Mouse (Mus musculus) ES-E14 (cell line): ENCODE data around the gene Iqcd. TPM values are rescaled to one million over a fixed set of nuclear protein-coding genes. Genes with fewer than 3 reads are reported as not detected.

ENCODE experiments used
- DNase-seq: peaks from one replicate; pipeline ENCODE4 v3.0.0-alpha.2; 2013; ENCODE audit warnings: low read depth, low spot score
- H3K27ac ChIP-seq: 2 replicates; pipeline ENCODE4 v1.5.1; 2012; ENCODE audit warnings: low read depth, mild to moderate bottlenecking, low read length, moderate library complexity, mixed read lengths; ENCODE audit not compliant: poor library complexity, insufficient read depth, severe bottlenecking
- H3K36me3 ChIP-seq: 2 replicates; pipeline ENCODE4 v1.6.1; 2012; ENCODE audit warnings: mild to moderate bottlenecking, low read length, moderate library complexity, mixed read lengths; ENCODE audit not compliant: control insufficient read depth, poor library complexity, insufficient read depth, severe bottlenecking
- H3K4me1 ChIP-seq, 2 experiments: fragments of 150-350 bp in 1 of 2; sonication (generic) in 1 of 2; 2 replicates each; pipeline ENCODE4 v1.6.1; 2012; ENCODE audit warnings: low read length in 2 of 2, mild to moderate bottlenecking in 1 of 2, mixed read lengths in 1 of 2; ENCODE audit not compliant: control insufficient read depth in 2 of 2, insufficient read depth in 2 of 2, poor library complexity in 1 of 2
- H3K4me3 ChIP-seq, 2 experiments: fragments of 150-350 bp in 1 of 2; sonication (generic) in 1 of 2; 2 replicates each; pipeline ENCODE4 v1.5.1; 2012; ENCODE audit warnings: low read length in 2 of 2, low read depth in 1 of 2, mild to moderate bottlenecking in 1 of 2, mixed read lengths in 1 of 2; ENCODE audit not compliant: insufficient read depth in 1 of 2, poor library complexity in 1 of 2, severe bottlenecking in 1 of 2
- H3K9ac ChIP-seq: 2 replicates; pipeline ENCODE4 v1.6.1; 2012; ENCODE audit warnings: low read depth, mild to moderate bottlenecking, low read length, mixed read lengths; ENCODE audit not compliant: poor library complexity, insufficient read depth, severe bottlenecking
- H3K9me3 ChIP-seq: fragments of 150-350 bp; sonication (generic); 2 replicates; pipeline ENCODE4 v1.6.1; 2012; ENCODE audit warnings: low read depth, mild to moderate bottlenecking, low read length; ENCODE audit not compliant: control insufficient read depth, insufficient read depth
- CHD2 ChIP-seq: IDR thresholded peaks from 2 replicates; pipeline ENCODE4 v1.6.1; 2014; ENCODE audit warnings: mild to moderate bottlenecking, low read depth, low read length, inconsistent platforms
- HCFC1 ChIP-seq: IDR thresholded peaks from 2 replicates; pipeline ENCODE4 v1.6.1; 2012; ENCODE audit warnings: low read length, inconsistent platforms, borderline replicate concordance; ENCODE audit not compliant: insufficient read depth
- MAFK ChIP-seq: IDR thresholded peaks from 2 replicates; pipeline ENCODE4 v1.6.1; 2014; ENCODE audit warnings: mild to moderate bottlenecking, low read depth, low read length, inconsistent platforms; ENCODE audit not compliant: insufficient read depth
- ZC3H11A ChIP-seq: IDR thresholded peaks from 2 replicates; pipeline ENCODE4 v1.6.1; 2012; ENCODE audit warnings: low read depth, mild to moderate bottlenecking, inconsistent platforms, low read length, borderline replicate concordance
- ZNF384 ChIP-seq: IDR thresholded peaks from 2 replicates; pipeline ENCODE4 v1.6.1; 2012; ENCODE audit warnings: low read depth, low read length, inconsistent platforms
- in situ Hi-C, 2 experiments: fragments of 600-800 bp; cut with MboI; formaldehyde crosslinking; loops; one replicate each; pipeline ENCODE4 v1.15.1; 2025; ENCODE audit warnings: low sequenced_read_pairs in 2 of 2, inconsistent platforms in 1 of 2; ENCODE audit not compliant: unreplicated experiment in 2 of 2
- total RNA-seq: library from RNA; depleted of rRNA; stranded (reverse); fragments of 300-350 nt; gene quantifications from 2 replicates; pipeline ENCODE4 v1.2.3, GENCODE M21; 2012

The Iqcd gene
- total RNA-seq, 1 experiment = not detected

DNA sequence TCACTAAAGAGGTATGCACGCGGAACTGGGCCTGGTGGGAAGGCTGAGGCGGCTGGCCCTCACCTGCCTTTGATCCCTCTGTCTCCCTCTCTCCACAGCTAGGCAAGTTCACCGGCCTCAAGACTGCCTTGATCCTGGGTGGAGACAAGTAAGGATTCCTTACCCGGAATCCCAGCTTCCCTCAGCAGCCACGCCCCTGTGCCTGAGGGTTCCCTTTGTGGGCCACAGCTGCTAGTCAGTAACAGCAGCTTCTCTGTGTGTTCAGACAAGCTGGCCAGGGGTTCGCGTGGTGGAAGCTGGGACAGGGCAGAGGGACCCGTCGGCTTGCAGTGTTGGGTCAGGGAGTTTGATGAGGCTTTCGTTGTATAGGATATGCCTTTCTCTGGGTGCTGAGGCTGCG is 30.0 kb downstream of the Iqcd start:
- DNase-seq = no peak
- H3K4me3 ChIP-seq = no peak overlapping the region
- H3K27ac ChIP-seq = peak overlapping the region; percentile 45
- H3K9me3 ChIP-seq = no peaks in the 10 kb centered on the region
- no peak overlapping the region for H3K9ac ChIP-seq
- in situ Hi-C loops = no loop called here
- H3K4me1 ChIP-seq = peaks cover 7 to 30% of the 10 kb centered on the region in 2 experiments; a peak in 1 of 4 replicates
- peaks cover 65% of the 10 kb centered on the region for H3K36me3 ChIP-seq
- TF ChIP-seq ZNF384 = no peak
- TF ChIP-seq MAFK = no peak
- TF ChIP-seq CHD2 = no peak
- TF ChIP-seq HCFC1 = no peak
- TF ChIP-seq ZC3H11A = no peak

DNA sequence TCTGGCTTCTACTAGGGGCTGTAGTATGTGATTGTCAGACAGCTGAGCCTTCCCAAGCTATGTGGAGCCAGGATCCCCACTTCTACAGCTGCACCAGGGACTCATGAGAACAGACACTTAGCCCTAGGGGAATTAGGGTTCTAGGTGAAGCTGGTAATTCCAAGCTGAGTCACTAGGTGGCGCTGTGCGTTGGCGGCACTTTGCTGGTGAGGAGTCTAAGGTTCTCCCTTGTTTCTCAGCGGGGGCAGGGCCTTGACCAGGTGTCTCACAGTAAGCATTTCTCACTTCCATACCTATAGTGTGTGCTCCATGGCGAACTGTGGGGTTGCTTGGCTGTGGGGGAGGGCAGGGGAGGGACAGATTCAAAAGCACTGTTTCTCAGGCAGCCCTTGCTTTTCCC is 30.4 kb downstream of the Iqcd start:
- in situ Hi-C loops = no loop called here
- peaks cover 69% of the 10 kb centered on the region for H3K36me3 ChIP-seq
- H3K4me3 ChIP-seq = no peak overlapping the region
- no peak overlapping the region for H3K9ac ChIP-seq
- 0 out of 2 replicates have a peak, but pooled peaks have one; percentile 23 for TF ChIP-seq ZC3H11A
- TF ChIP-seq ZNF384 = no peak
- peak overlapping the region; percentile 45; the same call in 1 of the 2 replicates for H3K27ac ChIP-seq
- DNase-seq = peak; percentile 78
- H3K4me1 ChIP-seq = peaks cover 7 to 30% of the 10 kb centered on the region in 2 experiments; a peak in 1 of 4 replicates
- H3K9me3 ChIP-seq = no peaks in the 10 kb centered on the region

- TF ChIP-seq ZC3H11A (peak; percentile 52; the same call in 1 of the 2 replicates), MAFK (no peak), ZNF384 (no peak)
Measured at GRCm38 (mm10) chr5:120620375-120621077, 31.7 kb downstream of the Iqcd start.

DNA sequence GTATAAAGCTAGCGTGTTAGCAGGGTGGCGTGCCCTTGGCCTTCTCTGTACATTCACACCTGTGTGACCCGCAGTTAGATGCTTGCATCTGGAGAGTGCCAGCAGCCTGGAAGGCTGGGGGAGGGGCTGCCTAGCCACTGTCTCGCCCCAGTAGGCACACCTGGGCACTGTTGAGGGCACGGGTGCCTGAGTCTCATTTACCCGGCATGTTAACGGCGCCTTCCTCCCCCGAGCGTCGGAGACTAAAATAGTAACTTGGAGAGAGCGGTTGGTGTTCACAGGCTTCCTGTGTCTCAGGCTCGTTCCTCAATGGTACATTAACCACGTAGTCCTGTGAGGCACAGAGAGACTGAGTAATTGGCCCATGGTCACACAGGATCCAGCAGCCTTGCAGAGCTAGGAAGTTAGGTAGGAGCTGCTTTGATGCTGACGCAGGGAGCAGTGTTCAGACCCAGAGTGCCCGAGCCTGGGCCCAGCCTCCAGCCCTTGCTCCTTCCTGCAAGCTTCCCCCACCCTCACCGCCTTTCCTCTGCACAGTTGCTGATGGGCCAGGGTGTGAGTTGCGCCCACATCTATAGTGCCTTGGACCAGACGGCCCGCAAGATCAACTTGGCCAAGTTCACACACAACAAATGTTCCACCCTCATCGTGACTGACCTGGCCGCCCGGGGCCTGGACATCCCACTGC is 32.4 kb downstream of the Iqcd start:
- Histone ChIP-seq H3K4me1 (peaks cover 7 to 28% of the 10 kb centered on the region in 2 experiments; a peak in 1 of 4 replicates), H3K36me3 (peaks cover 86% of the 10 kb centered on the region), H3K27ac (no peak overlapping the region), H3K9me3 (no peaks in the 10 kb centered on the region), H3K4me3 (no peak overlapping the region), H3K9ac (no peak overlapping the region)
- no peak for TF ChIP-seq HCFC1
- TF ChIP-seq MAFK = no peak
- TF ChIP-seq CHD2 = no peak
- TF ChIP-seq ZNF384 = no peak
- TF ChIP-seq ZC3H11A = no peak
- in situ Hi-C loops = loop anchor here in 1 of 2 experiments (10.0 kb wide), 1 partner anchor 114 kb away; no protein-coding TSS in a partner anchor
- DNase-seq = no peak

More at GRCm38 (mm10) chr5:120620375-120621077, 31.7 kb downstream of the Iqcd start:
- Histone ChIP-seq H3K27ac (no peak overlapping the region), H3K9me3 (no peaks in the 10 kb centered on the region), H3K9ac (no peak overlapping the region), H3K36me3 (peaks cover 80% of the 10 kb centered on the region), H3K4me1 (peaks cover 7 to 28% of the 10 kb centered on the region in 2 experiments; a peak in 1 of 4 replicates), H3K4me3 (no peak overlapping the region)
- DNase-seq = peak; percentile 88
- in situ Hi-C loops = loop anchor here in 1 of 2 experiments (10.0 kb wide), 1 partner anchor 114 kb away; no protein-coding TSS in a partner anchor
